Mouse (Mus musculus) limb, embryonic 10.5 days (tissue): ENCODE measurements at regions not wholly inside any gene's neighbourhood (a gene's known extent, or its start where the extent isn't known, plus 50 kb on each side); places are given as distances from the start of the nearest gene placed in this dataset.

Source experiments
- DNase-seq: peaks from one replicate; pipeline ENCODE4 v3.0.0-alpha.2; 2017; ENCODE audit warnings: low spot score
- H3K27ac ChIP-seq: fragments of 300-500 bp; sonication (generic); 2 replicates; pipeline ENCODE4 v1.5.1; 2016; ENCODE audit warnings: mild to moderate bottlenecking
- H3K27me3 ChIP-seq: fragments of 300-500 bp; sonication (generic); 2 replicates; pipeline ENCODE4 v1.6.1; 2016; ENCODE audit warnings: low read depth, mild to moderate bottlenecking; ENCODE audit not compliant: poor library complexity, severe bottlenecking
- H3K36me3 ChIP-seq: fragments of 300-500 bp; sonication (generic); 2 replicates; pipeline ENCODE4 v1.6.1; 2016; ENCODE audit warnings: mild to moderate bottlenecking, moderate library complexity
- H3K4me1 ChIP-seq: fragments of 300-500 bp; sonication (generic); 2 replicates; pipeline ENCODE4 v1.6.1; 2016
- H3K4me3 ChIP-seq: fragments of 300-500 bp; sonication (generic); 2 replicates; pipeline ENCODE4 v1.5.1; 2016; ENCODE audit warnings: mild to moderate bottlenecking, moderate library complexity
- H3K9me3 ChIP-seq: fragments of 300-500 bp; sonication (generic); replicated peaks from 2 replicates; pipeline ENCODE4 v1.6.1; 2016; ENCODE audit warnings: mild to moderate bottlenecking
- WGBS: fragments of 180-500 bp; shearing (Covaris S2); methylation state at CpG from one replicate; pipeline ENCODE4 v1.1.7; 2016; 5-methylcytosine and 5-hydroxymethylcytosine counted together

GRCm38 (mm10) chr3:35315162-35315561 is 438.7 kb upstream of the Atp11b start:
- no peak overlapping the region for H3K27ac ChIP-seq
- DNase-seq: no peak
- H3K27me3 ChIP-seq: no peaks in the 10 kb centered on the region
- H3K4me1 ChIP-seq: peaks cover 26% of the 10 kb centered on the region
- no peaks in the 10 kb centered on the region for H3K36me3 ChIP-seq
- H3K9me3 ChIP-seq: no peaks in the 10 kb centered on the region
- no peak overlapping the region for H3K4me3 ChIP-seq
- WGBS: 89% methylated on average over 6 of the region's 6 CpGs

- Histone ChIP-seq H3K9me3 (no peaks in the 10 kb centered on the region), H3K27ac (no peak overlapping the region), H3K4me1 (peaks cover 40% of the 10 kb centered on the region), H3K27me3 (no peaks in the 10 kb centered on the region), H3K4me3 (no peak overlapping the region), H3K36me3 (no peaks in the 10 kb centered on the region)
- DNase-seq: no peak
- 74% methylated on average over 13 of the region's 13 CpGs for WGBS
These were observed 435.6 kb upstream of the Atp11b start for GRCm38 (mm10) chr3:35318348-35318747.

- Histone ChIP-seq H3K9me3 (no peaks in the 10 kb centered on the region), H3K36me3 (no peaks in the 10 kb centered on the region), H3K27me3 (no peaks in the 10 kb centered on the region), H3K27ac (0 out of 2 replicates have a peak overlapping the region, but pooled peaks have one; percentile 3), H3K4me3 (no peak overlapping the region), H3K4me1 (peaks cover 47% of the 10 kb centered on the region)
- WGBS: 46% methylated on average over 7 of the region's 7 CpGs
- DNase-seq: no peak
These were observed 433.0 kb upstream of the Atp11b start for GRCm38 (mm10) chr3:35320844-35321393.

- WGBS: 68% methylated on average over 2 of the region's 2 CpGs
- H3K27ac ChIP-seq: no peak overlapping the region
- H3K4me3 ChIP-seq: no peak overlapping the region
- no peaks in the 10 kb centered on the region for H3K36me3 ChIP-seq
- H3K9me3 ChIP-seq: no peaks in the 10 kb centered on the region
- H3K27me3 ChIP-seq: no peaks in the 10 kb centered on the region
- no peak for DNase-seq
- H3K4me1 ChIP-seq: peaks cover 47% of the 10 kb centered on the region
These were observed 431.9 kb upstream of the Atp11b start for GRCm38 (mm10) chr3:35321991-35322390.

- no peak overlapping the region for H3K27ac ChIP-seq
- no peaks in the 10 kb centered on the region for H3K27me3 ChIP-seq
- DNase-seq: no peak
- H3K36me3 ChIP-seq: no peaks in the 10 kb centered on the region
- H3K4me3 ChIP-seq: no peak overlapping the region
- 93% methylated on average over 4 of the region's 4 CpGs for WGBS
- H3K4me1 ChIP-seq: peaks cover 44% of the 10 kb centered on the region
- no peaks in the 10 kb centered on the region for H3K9me3 ChIP-seq
These were observed 431.0 kb upstream of the Atp11b start for GRCm38 (mm10) chr3:35322899-35323298.

- H3K27ac ChIP-seq: no peak overlapping the region
These were observed 430.3 kb upstream of the Atp11b start for GRCm38 (mm10) chr3:35323450-35324077.

GRCm38 (mm10) chr3:35324186-35324585 is 429.7 kb upstream of the Atp11b start:
- Histone ChIP-seq H3K36me3 (no peaks in the 10 kb centered on the region), H3K4me1 (peaks cover 33% of the 10 kb centered on the region), H3K27ac (no peak overlapping the region), H3K27me3 (no peaks in the 10 kb centered on the region), H3K9me3 (no peaks in the 10 kb centered on the region), H3K4me3 (no peak overlapping the region)
- WGBS: 43% methylated on average over 11 of the region's 11 CpGs
- DNase-seq: no peak

More at GRCm38 (mm10) chr3:35323450-35324077, 430.3 kb upstream of the Atp11b start:
- Histone ChIP-seq H3K36me3 (no peaks in the 10 kb centered on the region), H3K9me3 (no peaks in the 10 kb centered on the region), H3K4me3 (no peak overlapping the region), H3K27me3 (no peaks in the 10 kb centered on the region), H3K4me1 (peaks cover 37% of the 10 kb centered on the region)
- WGBS: 70% methylated on average over 11 of the region's 11 CpGs
- peak; percentile 63 for DNase-seq

- no peaks in the 10 kb centered on the region for H3K27me3 ChIP-seq
- WGBS: 10% methylated on average over 18 of the region's 18 CpGs
- H3K27ac ChIP-seq: 0 out of 2 replicates have a peak overlapping the region, but pooled peaks have one; percentile 42
- no peaks in the 10 kb centered on the region for H3K36me3 ChIP-seq
- H3K9me3 ChIP-seq: no peaks in the 10 kb centered on the region
- H3K4me3 ChIP-seq: peak overlapping the region; percentile 30
- H3K4me1 ChIP-seq: peaks cover 23% of the 10 kb centered on the region
- DNase-seq: no peak
These were observed 421.2 kb upstream of the Atp11b start for GRCm38 (mm10) chr3:35332534-35333272.

- Histone ChIP-seq H3K4me3 (no peak overlapping the region), H3K36me3 (no peaks in the 10 kb centered on the region), H3K9me3 (no peaks in the 10 kb centered on the region), H3K27me3 (no peaks in the 10 kb centered on the region), H3K27ac (no peak overlapping the region), H3K4me1 (peaks cover 23% of the 10 kb centered on the region)
- no peak for DNase-seq
- 55% methylated on average over 2 of the region's 2 CpGs for WGBS
These were observed 419.9 kb upstream of the Atp11b start for GRCm38 (mm10) chr3:35334017-35334416.

- DNase-seq: no peak
- Histone ChIP-seq H3K4me1 (peaks cover 23% of the 10 kb centered on the region), H3K4me3 (no peak overlapping the region), H3K9me3 (no peaks in the 10 kb centered on the region), H3K27me3 (no peaks in the 10 kb centered on the region), H3K27ac (no peak overlapping the region), H3K36me3 (no peaks in the 10 kb centered on the region)
- WGBS: 17% methylated on average over 3 of the region's 3 CpGs
These were observed 419.4 kb upstream of the Atp11b start for GRCm38 (mm10) chr3:35334546-35334945.

- H3K4me1 ChIP-seq: peaks cover 29% of the 10 kb centered on the region
- no peak for DNase-seq
- H3K27ac ChIP-seq: no peak overlapping the region
- H3K4me3 ChIP-seq: no peak overlapping the region
- no peaks in the 10 kb centered on the region for H3K27me3 ChIP-seq
- no peaks in the 10 kb centered on the region for H3K36me3 ChIP-seq
- 65% methylated on average over 5 of the region's 5 CpGs for WGBS
- no peaks in the 10 kb centered on the region for H3K9me3 ChIP-seq
These were observed 418.1 kb upstream of the Atp11b start for GRCm38 (mm10) chr3:35335837-35336236.

- Histone ChIP-seq H3K9me3 (no peaks in the 10 kb centered on the region), H3K4me3 (peak overlapping the region; percentile 55), H3K27me3 (0 out of 2 replicates have a peak, but pooled peaks cover 9% of the 10 kb centered on the region), H3K36me3 (no peaks in the 10 kb centered on the region), H3K27ac (peak overlapping the region; percentile 87), H3K4me1 (peaks cover 33% of the 10 kb centered on the region)
- DNase-seq: no peak
- 10% methylated on average over 10 of the region's 10 CpGs for WGBS
These were observed 413.4 kb upstream of the Atp11b start for GRCm38 (mm10) chr3:35340525-35340924.
